Mouse (Mus musculus) erythroblast, embryonic 14.5 days (primary cell): ENCODE results near the gene Lhfpl4.

Experiments
- GATA1 ChIP-seq: IDR thresholded peaks from 2 replicates; pipeline ENCODE4 v1.6.1; 2012; ENCODE audit warnings: low read length, inconsistent platforms, mixed read lengths
- TAL1 ChIP-seq: IDR thresholded peaks from 3 replicates; pipeline ENCODE4 v1.6.1; 2012; ENCODE audit warnings: low read length, inconsistent platforms, mixed read lengths

GRCm38 (mm10) chr6:113179195-113179733, 15.9 kb downstream of the Lhfpl4 start:
- no peak for TF ChIP-seq GATA1
- no peak for TF ChIP-seq TAL1
